Mouse (Mus musculus) myocyte (in vitro differentiated cells): ENCODE data around the gene Itga1. TPM values are rescaled to one million over a fixed set of nuclear protein-coding genes. Genes with fewer than 3 reads are reported as not detected.
A peak's percentile ranks its signal among the peaks of the same experiment; 100 is the strongest.

Experiments used
- H3K27me3 ChIP-seq: one replicate; pipeline ENCODE4 v1.6.1; 2011; ENCODE audit not compliant: control insufficient read depth, insufficient read depth, insufficient read length
- H3K36me3 ChIP-seq: one replicate; pipeline ENCODE4 v1.6.1; 2011; ENCODE audit not compliant: control insufficient read depth, insufficient read depth
- H3K4me2 ChIP-seq: one replicate; pipeline ENCODE4 v1.6.1; 2011; ENCODE audit warnings: low read depth, control low read depth
- H3K4me3 ChIP-seq: one replicate; pipeline ENCODE4 v1.5.1; 2011; ENCODE audit warnings: mild to moderate bottlenecking, control low read depth, moderate library complexity
- H3K79me2 ChIP-seq: one replicate; pipeline ENCODE4 v1.6.1; 2011; ENCODE audit not compliant: control insufficient read depth, insufficient read depth
- H3ac ChIP-seq: one replicate; pipeline ENCODE4 v1.6.1; 2011; ENCODE audit not compliant: control insufficient read depth, insufficient read length
- CEBPB ChIP-seq: IDR thresholded peaks from 2 replicates; pipeline ENCODE4 v1.6.1; 2011; ENCODE audit warnings: mild to moderate bottlenecking, moderate library complexity; ENCODE audit not compliant: poor library complexity, insufficient read depth, severe bottlenecking
- E2F4 ChIP-seq: IDR thresholded peaks from one replicate; pipeline ENCODE4 v1.6.1; 2011; ENCODE audit warnings: mild to moderate bottlenecking, control low read depth, moderate library complexity; ENCODE audit not compliant: insufficient read depth
- MAX ChIP-seq: IDR thresholded peaks from one replicate; pipeline ENCODE4 v1.6.1; 2011; ENCODE audit warnings: low read depth, mild to moderate bottlenecking, control low read depth
- MYOD1 ChIP-seq, 3 experiments: IDR thresholded peaks; one replicate each; pipeline ENCODE4 v1.6.1; 2011; ENCODE audit warnings: control low read depth in 2 of 3, low read depth in 2 of 3, mild to moderate bottlenecking in 2 of 3, moderate library complexity in 1 of 3; ENCODE audit not compliant: insufficient read length in 2 of 3, control insufficient read depth in 1 of 3
- MYOG ChIP-seq, 3 experiments: IDR thresholded peaks; one replicate each; pipeline ENCODE4 v1.6.1; 2011; ENCODE audit warnings: control low read depth in 2 of 3, low read depth in 2 of 3, mild to moderate bottlenecking in 2 of 3; ENCODE audit not compliant: insufficient read length in 2 of 3, control insufficient read depth in 1 of 3, insufficient read depth in 1 of 3
- POLR2A ChIP-seq: IDR thresholded peaks from one replicate; pipeline ENCODE4 v1.6.1; 2011; ENCODE audit warnings: low read depth, mild to moderate bottlenecking, control low read depth, moderate library complexity; ENCODE audit not compliant: insufficient read length
- POLR2AphosphoS2 ChIP-seq: IDR thresholded peaks from one replicate; pipeline ENCODE4 v1.6.1; 2011; ENCODE audit warnings: low read depth, control low read depth; ENCODE audit not compliant: insufficient read length
- REST ChIP-seq: IDR thresholded peaks from one replicate; pipeline ENCODE4 v1.6.1; 2011; ENCODE audit warnings: mild to moderate bottlenecking, control low read depth, moderate library complexity; ENCODE audit not compliant: insufficient read depth, insufficient read length
- SRF ChIP-seq: IDR thresholded peaks from one replicate; pipeline ENCODE4 v1.6.1; 2011; ENCODE audit warnings: low read depth; ENCODE audit not compliant: control insufficient read depth, insufficient read length
- TCF12 ChIP-seq: IDR thresholded peaks from one replicate; pipeline ENCODE4 v1.6.1; 2011; ENCODE audit warnings: mild to moderate bottlenecking, control low read depth; ENCODE audit not compliant: poor library complexity, insufficient read depth, severe bottlenecking
- TCF3 ChIP-seq: IDR thresholded peaks from one replicate; pipeline ENCODE4 v1.6.1; 2011; ENCODE audit warnings: low read depth, control low read depth; ENCODE audit not compliant: insufficient read length
- USF1 ChIP-seq: IDR thresholded peaks from one replicate; pipeline ENCODE4 v1.6.1; 2011; ENCODE audit warnings: low read depth, mild to moderate bottlenecking, control low read depth, moderate library complexity
- polyA plus RNA-seq: library from polyadenylated mRNA; unstranded; fragments of >200 nt; fragmentation: generic; extraction: Trizol; gene quantifications from one replicate; pipeline ENCODE4 v1.2.1, GENCODE M21; 2012; ENCODE audit warnings: missing spikeins

Itga1 gene
- polyA plus RNA-seq, 1 experiment = 0.11 TPM

- H3K4me2 ChIP-seq = no peak overlapping the region
- no peaks in the 10 kb centered on the region for H3K36me3 ChIP-seq
- no peaks in the 10 kb centered on the region for H3K27me3 ChIP-seq
- H3K79me2 ChIP-seq = no peaks in the 10 kb centered on the region
- H3K4me3 ChIP-seq = no peak overlapping the region
- TF ChIP-seq REST = no peak
- TF ChIP-seq MYOD1 (IDR thresholded peaks at IDR 0.05; ENCODE audit: control insufficient read depth in 1 of 3, insufficient read length in 2 of 3, low read depth in 2 of 3) = no peak
- TF ChIP-seq TCF12 = no peak
- no peak for TF ChIP-seq POLR2A
- no peak for TF ChIP-seq SRF
- TF ChIP-seq POLR2AphosphoS2 = no peak
- no peak for TF ChIP-seq E2F4
- TF ChIP-seq USF1 = no peak
- TF ChIP-seq MAX = no peak
- no peak for TF ChIP-seq CEBPB
- no peak for TF ChIP-seq MYOG (IDR thresholded peaks at IDR 0.05; ENCODE audit: control insufficient read depth in 1 of 3, insufficient read depth in 1 of 3, insufficient read length in 2 of 3, low read depth in 2 of 3)
- TF ChIP-seq TCF3 = no peak
- no peak overlapping the region for H3ac ChIP-seq
These were observed 16.4 kb upstream of the Itga1 start for GRCm38 (mm10) chr13:115118195-115118594.

- Histone ChIP-seq H3K4me3 (no peak overlapping the region), H3ac (no peak overlapping the region), H3K27me3 (no peaks in the 10 kb centered on the region), H3K4me2 (no peak overlapping the region), H3K79me2 (no peaks in the 10 kb centered on the region), H3K36me3 (no peaks in the 10 kb centered on the region)
- TF ChIP-seq SRF (no peak), E2F4 (no peak), POLR2A (no peak), MYOD1 (IDR thresholded peaks at IDR 0.05; ENCODE audit: control insufficient read depth in 1 of 3, insufficient read length in 2 of 3, low read depth in 2 of 3) (no peak), REST (no peak), CEBPB (no peak), MAX (no peak), POLR2AphosphoS2 (no peak), TCF12 (no peak), USF1 (no peak), MYOG (IDR thresholded peaks at IDR 0.05; ENCODE audit: control insufficient read depth in 1 of 3, insufficient read depth in 1 of 3, insufficient read length in 2 of 3, low read depth in 2 of 3) (no peak), TCF3 (no peak)
These were observed 15.3 kb upstream of the Itga1 start for GRCm38 (mm10) chr13:115116930-115117621.

- Histone ChIP-seq H3ac (no peak overlapping the region), H3K36me3 (no peaks in the 10 kb centered on the region), H3K4me3 (no peak overlapping the region), H3K27me3 (no peaks in the 10 kb centered on the region), H3K4me2 (no peak overlapping the region), H3K79me2 (no peaks in the 10 kb centered on the region)
- TF ChIP-seq MYOD1 (IDR thresholded peaks at IDR 0.05; ENCODE audit: control insufficient read depth in 1 of 3, insufficient read length in 2 of 3, low read depth in 2 of 3) (no peak), TCF3 (no peak), USF1 (no peak), MAX (no peak), POLR2A (no peak), E2F4 (no peak), REST (no peak)
These were observed 7.9 kb upstream of the Itga1 start for GRCm38 (mm10) chr13:115109628-115110027.

GRCm38 (mm10) chr13:115107436-115107835 is 5.7 kb upstream of the Itga1 start:
- TF ChIP-seq USF1 (no peak), TCF12 (no peak), SRF (no peak), MYOD1 (IDR thresholded peaks at IDR 0.05; ENCODE audit: control insufficient read depth in 1 of 3, insufficient read length in 2 of 3, low read depth in 2 of 3) (no peak), MYOG (IDR thresholded peaks at IDR 0.05; ENCODE audit: control insufficient read depth in 1 of 3, insufficient read depth in 1 of 3, insufficient read length in 2 of 3, low read depth in 2 of 3) (no peak), E2F4 (no peak), POLR2AphosphoS2 (no peak), REST (no peak), TCF3 (no peak), POLR2A (no peak), MAX (no peak), CEBPB (no peak)
- Histone ChIP-seq H3K36me3 (no peaks in the 10 kb centered on the region), H3K4me3 (no peak overlapping the region), H3ac (no peak overlapping the region), H3K4me2 (no peak overlapping the region), H3K79me2 (no peaks in the 10 kb centered on the region), H3K27me3 (no peaks in the 10 kb centered on the region)

- H3K36me3 ChIP-seq = no peaks in the 10 kb centered on the region
- H3K27me3 ChIP-seq = peaks cover 4% of the 10 kb centered on the region
- H3K4me3 ChIP-seq = no peak overlapping the region
- TF ChIP-seq CEBPB (peak; percentile 35; the same call in 1 of the 2 replicates), POLR2AphosphoS2 (no peak)
- H3ac ChIP-seq = no peak overlapping the region
- no peaks in the 10 kb centered on the region for H3K79me2 ChIP-seq
- H3K4me2 ChIP-seq = no peak overlapping the region
These were observed 4.4 kb upstream of the Itga1 start for GRCm38 (mm10) chr13:115106183-115106582.
